Mouse (Mus musculus) olfactory bulb, adult 2 months (tissue): ENCODE data around the gene Tecpr2.

Experiments
- CTCF ChIP-seq: fragments of 200-500 bp; IDR thresholded peaks from 2 replicates; pipeline ENCODE4 v1.5.1; 2012; ENCODE audit warnings: low read depth, mild to moderate bottlenecking, low read length, moderate library complexity; ENCODE audit not compliant: insufficient read depth
- POLR2A ChIP-seq: fragments of 200-500 bp; IDR thresholded peaks from 2 replicates; pipeline ENCODE4 v1.6.1; 2012; ENCODE audit warnings: mild to moderate bottlenecking, low read depth, low read length, moderate library complexity; ENCODE audit not compliant: insufficient read depth

DNA sequence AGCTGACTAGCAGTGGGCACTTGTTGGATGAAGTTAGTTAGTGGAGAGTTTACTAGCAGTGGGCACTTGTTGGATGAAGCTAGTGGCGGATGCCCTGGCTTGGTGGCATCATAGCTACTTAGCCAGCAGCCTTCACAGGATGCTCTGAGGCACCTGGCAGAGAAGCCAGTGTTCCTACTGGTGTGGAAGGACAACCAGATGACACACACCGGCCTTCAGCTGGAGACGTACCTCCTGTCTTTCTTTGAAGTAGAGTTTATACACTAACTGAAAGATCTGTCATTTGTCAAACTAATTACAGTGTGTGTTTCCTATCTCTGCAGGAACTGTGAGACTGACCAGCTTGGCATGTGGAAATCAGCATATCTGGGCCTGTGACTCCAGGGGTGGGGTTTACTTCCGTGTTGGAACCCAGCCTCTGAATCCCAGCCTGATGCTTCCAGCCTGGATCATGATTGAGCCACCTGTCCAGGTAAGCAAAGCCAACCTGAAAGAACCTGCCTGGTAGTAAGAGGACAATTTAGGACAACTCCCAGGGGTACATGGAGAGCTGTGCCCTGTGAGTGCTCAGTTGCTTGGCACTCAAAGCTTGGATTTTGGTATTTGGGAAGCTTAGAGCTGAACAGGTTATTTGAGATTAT lies 65.4 kb downstream of the Tecpr2 start:
- TF ChIP-seq CTCF (no peak), POLR2A (no peak)
